Mouse (Mus musculus) cortical plate, adult 2 months (tissue): ENCODE measurements around the gene Havcr1.

Experiments
- CTCF ChIP-seq: fragments of 200-500 bp; IDR thresholded peaks from 2 replicates; pipeline ENCODE4 v1.5.1; 2011; ENCODE audit warnings: mild to moderate bottlenecking, control low read depth, low read length; ENCODE audit not compliant: insufficient read depth; ENCODE audit errors: extremely low read depth
- POLR2A ChIP-seq: fragments of 200-500 bp; IDR thresholded peaks from 2 replicates; pipeline ENCODE4 v1.6.1; 2011; ENCODE audit warnings: mild to moderate bottlenecking, low read length, control low read depth; ENCODE audit not compliant: insufficient read depth; ENCODE audit errors: extremely low read depth

DNA sequence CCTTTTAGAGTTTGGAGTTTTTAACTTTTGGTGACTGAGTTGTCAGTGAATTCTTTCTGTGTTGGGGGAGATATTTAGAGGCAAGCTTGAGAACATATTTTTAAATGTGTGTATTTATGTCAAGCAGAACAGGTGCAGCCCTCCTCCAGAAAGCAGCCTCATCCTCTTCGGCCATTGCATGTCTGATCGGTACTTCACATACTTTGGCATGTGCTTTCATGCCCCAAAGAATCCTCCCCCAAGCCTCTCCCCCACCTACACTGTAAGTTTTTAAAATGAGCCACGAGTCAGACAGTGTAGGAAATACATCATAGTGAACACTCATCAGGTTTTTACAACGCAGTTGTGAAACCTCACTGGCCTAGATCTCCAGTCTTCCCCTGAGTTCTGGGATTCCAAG is 6.0 kb downstream of the Havcr1 start:
- TF ChIP-seq POLR2A (no peak), CTCF (no peak)
